Mouse (Mus musculus) limb, embryonic 14.5 days (tissue): ENCODE results near the gene Socs2. TPM values are rescaled to one million over a fixed set of nuclear protein-coding genes. Genes with fewer than 3 reads are reported as not detected.

ENCODE experiments used
- ATAC-seq: fragments of 200-750 bp; cut with Nextera tagmentation; 2 replicates; pipeline ENCODE4 v1.8.0; 2017; ENCODE audit warnings: low read depth, moderate number of reproducible peaks, moderate TSS enrichment; ENCODE audit not compliant: low FRiP score
- DNase-seq: peaks from one replicate; pipeline ENCODE4 v3.0.0-alpha.2; 2015; ENCODE audit warnings: low spot score
- H3K27ac ChIP-seq: fragments of 300-500 bp; sonication (generic); replicated peaks from 2 replicates; pipeline ENCODE4 v1.5.1; 2014; ENCODE audit warnings: low read depth, mild to moderate bottlenecking, low read length, moderate library complexity, mixed read lengths
- H3K27me3 ChIP-seq: fragments of 300-500 bp; sonication (generic); 2 replicates; pipeline ENCODE4 v1.6.1; 2014; ENCODE audit warnings: low read length, mixed read lengths; ENCODE audit not compliant: control insufficient read depth, insufficient read depth
- H3K36me3 ChIP-seq: fragments of 300-500 bp; sonication (generic); 2 replicates; pipeline ENCODE4 v1.6.1; 2014; ENCODE audit warnings: mild to moderate bottlenecking, low read length, moderate library complexity, mixed read lengths; ENCODE audit not compliant: control insufficient read depth, insufficient read depth
- H3K4me1 ChIP-seq: fragments of 300-500 bp; sonication (generic); 2 replicates; pipeline ENCODE4 v1.6.1; 2014; ENCODE audit warnings: antibody characterized with exemption, low read length, mixed read lengths; ENCODE audit not compliant: control insufficient read depth, insufficient read depth
- H3K4me2 ChIP-seq: fragments of 300-500 bp; sonication (generic); replicated peaks from 2 replicates; pipeline ENCODE4 v1.6.1; 2014; ENCODE audit warnings: low read depth, mild to moderate bottlenecking, low read length, moderate library complexity; ENCODE audit not compliant: severe bottlenecking
- H3K4me3 ChIP-seq: fragments of 300-500 bp; sonication (generic); replicated peaks from 2 replicates; pipeline ENCODE4 v1.5.1; 2014; ENCODE audit warnings: low read length
- H3K9ac ChIP-seq: fragments of 300-500 bp; sonication (generic); 2 replicates; pipeline ENCODE4 v1.6.1; 2014; ENCODE audit warnings: mild to moderate bottlenecking, low read depth, low read length, moderate library complexity; ENCODE audit not compliant: severe bottlenecking
- H3K9me3 ChIP-seq: fragments of 300-500 bp; sonication (generic); 2 replicates; pipeline ENCODE4 v1.6.1; 2016; ENCODE audit warnings: low read length; ENCODE audit not compliant: control insufficient read depth
- POLR2A ChIP-seq: fragments of 200-500 bp; IDR thresholded peaks from 2 replicates; pipeline ENCODE4 v1.8.0; 2012; ENCODE audit warnings: inconsistent platforms, mild to moderate bottlenecking, moderate library complexity, borderline replicate concordance; ENCODE audit not compliant: insufficient read depth, insufficient read length; ENCODE audit errors: extremely low read depth
- WGBS: fragments of 180-500 bp; shearing (Covaris S2); extraction: QIAGEN DNeasy Blood & Tissue Kit; methylation state at CpG from one replicate; pipeline ENCODE4 v1.1.7; 2014; 5-methylcytosine and 5-hydroxymethylcytosine counted together
- polyA plus RNA-seq, 2 experiments: library from polyadenylated mRNA; depleted of rRNA in 1 of 2; stranded (reverse) in 1 of 2; unstranded in 1 of 2; fragments of >200 nt; fragmentation: Nextera tagmentation in 1 of 2; extraction: Ambion mirVana in 1 of 2; gene quantifications; 2 replicates each; pipeline versions ENCODE4 v1.2.1 to v1.2.3; 2012 to 2014

The Socs2 gene
- polyA plus RNA-seq, 2 experiments = 23.2 to 54.0 TPM

- Histone ChIP-seq H3K4me1 (no peaks in the 10 kb centered on the region), H3K4me2 (no peak overlapping the region), H3K9me3 (no peaks in the 10 kb centered on the region), H3K4me3 (no peak overlapping the region), H3K36me3 (no peaks in the 10 kb centered on the region), H3K9ac (no peak overlapping the region), H3K27ac (no peak overlapping the region), H3K27me3 (no peaks in the 10 kb centered on the region)
- TF ChIP-seq POLR2A = no peak
- no peak for DNase-seq
- WGBS = 71% methylated on average over 7 of the region's 7 CpGs
- ATAC-seq = no peak
Observed at GRCm38 (mm10) chr10:95367241-95367640, 49.7 kb downstream of the Socs2 start.

- TF ChIP-seq POLR2A = no peak
- 9% methylated on average over 2 of the region's 2 CpGs for WGBS
- H3K36me3 ChIP-seq = no peaks in the 10 kb centered on the region
- no peak overlapping the region for H3K27ac ChIP-seq
- H3K9ac ChIP-seq = no peak overlapping the region
- DNase-seq (no peak), ATAC-seq (no peak)
- H3K4me2 ChIP-seq = no peak overlapping the region
- H3K4me3 ChIP-seq = no peak overlapping the region
- H3K9me3 ChIP-seq = no peaks in the 10 kb centered on the region
- no peaks in the 10 kb centered on the region for H3K4me1 ChIP-seq
- no peaks in the 10 kb centered on the region for H3K27me3 ChIP-seq
Observed at GRCm38 (mm10) chr10:95362326-95362725, 54.7 kb downstream of the Socs2 start.

GRCm38 (mm10) chr10:95361260-95361841 is 55.6 kb downstream of the Socs2 start:
- H3K4me2 ChIP-seq = no peak overlapping the region
- 86% methylated on average over 12 of the region's 12 CpGs for WGBS
- DNase-seq = no peak
- no peak overlapping the region for H3K27ac ChIP-seq
- no peaks in the 10 kb centered on the region for H3K4me1 ChIP-seq
- no peaks in the 10 kb centered on the region for H3K9me3 ChIP-seq
- no peak overlapping the region for H3K9ac ChIP-seq
- no peaks in the 10 kb centered on the region for H3K27me3 ChIP-seq
- no peak for TF ChIP-seq POLR2A
- no peak overlapping the region for H3K4me3 ChIP-seq
- ATAC-seq = no peak
- no peaks in the 10 kb centered on the region for H3K36me3 ChIP-seq

DNA sequence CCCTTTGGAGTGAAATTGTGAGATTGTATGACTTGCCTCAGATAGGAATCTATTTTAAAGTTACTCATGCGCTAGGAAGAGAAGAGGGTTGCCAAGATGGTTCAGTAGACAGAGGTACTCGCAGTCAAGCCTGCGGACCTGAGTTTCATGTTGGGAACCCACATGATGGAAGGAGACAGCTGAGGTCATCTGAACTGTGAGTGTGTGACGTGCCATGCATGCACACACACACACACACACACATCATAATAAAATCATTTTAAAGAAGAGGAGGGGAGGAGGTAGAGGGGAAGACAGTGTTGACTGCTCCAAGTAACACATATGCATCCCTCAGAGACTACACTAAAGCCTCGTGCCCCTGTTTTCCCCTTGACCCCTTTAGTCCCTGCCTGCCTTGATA is 56.9 kb downstream of the Socs2 start:
- H3K4me3 ChIP-seq = no peak overlapping the region
- no peaks in the 10 kb centered on the region for H3K9me3 ChIP-seq
- ATAC-seq (no peak), DNase-seq (no peak)
- no peaks in the 10 kb centered on the region for H3K36me3 ChIP-seq
- no peak overlapping the region for H3K9ac ChIP-seq
- no peak overlapping the region for H3K27ac ChIP-seq
- no peak for TF ChIP-seq POLR2A
- H3K27me3 ChIP-seq = no peaks in the 10 kb centered on the region
- WGBS = 83% methylated on average over 5 of the region's 5 CpGs
- no peaks in the 10 kb centered on the region for H3K4me1 ChIP-seq
- no peak overlapping the region for H3K4me2 ChIP-seq

DNA sequence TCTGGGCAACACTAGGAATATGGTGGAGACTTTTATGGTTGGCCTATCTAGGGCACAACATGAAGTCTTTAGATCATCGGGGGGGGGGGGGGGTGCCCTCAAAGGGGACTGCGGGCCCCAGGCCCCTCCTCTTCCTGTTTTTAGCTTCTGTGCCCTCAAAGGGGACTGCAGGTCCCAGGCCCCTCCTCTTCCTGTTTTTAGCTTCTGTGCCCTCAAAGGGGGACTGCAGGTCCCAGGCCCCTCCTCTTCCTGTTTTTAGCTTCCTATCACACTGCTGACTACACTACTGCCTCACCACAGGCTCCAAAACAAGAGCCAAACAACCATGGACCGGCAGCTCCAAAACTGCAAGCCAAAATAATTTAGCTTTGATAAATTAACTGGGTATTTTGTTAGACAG is 59.3 kb downstream of the Socs2 start:
- DNase-seq (no peak), ATAC-seq (no peak)
- H3K4me1 ChIP-seq = no peaks in the 10 kb centered on the region
- 89% methylated on average over 3 of the region's 3 CpGs for WGBS
- H3K4me2 ChIP-seq = no peak overlapping the region
- H3K27me3 ChIP-seq = no peaks in the 10 kb centered on the region
- H3K27ac ChIP-seq = no peak overlapping the region
- TF ChIP-seq POLR2A = no peak
- H3K9ac ChIP-seq = no peak overlapping the region
- no peak overlapping the region for H3K4me3 ChIP-seq
- H3K36me3 ChIP-seq = no peaks in the 10 kb centered on the region
- H3K9me3 ChIP-seq = no peaks in the 10 kb centered on the region

DNA sequence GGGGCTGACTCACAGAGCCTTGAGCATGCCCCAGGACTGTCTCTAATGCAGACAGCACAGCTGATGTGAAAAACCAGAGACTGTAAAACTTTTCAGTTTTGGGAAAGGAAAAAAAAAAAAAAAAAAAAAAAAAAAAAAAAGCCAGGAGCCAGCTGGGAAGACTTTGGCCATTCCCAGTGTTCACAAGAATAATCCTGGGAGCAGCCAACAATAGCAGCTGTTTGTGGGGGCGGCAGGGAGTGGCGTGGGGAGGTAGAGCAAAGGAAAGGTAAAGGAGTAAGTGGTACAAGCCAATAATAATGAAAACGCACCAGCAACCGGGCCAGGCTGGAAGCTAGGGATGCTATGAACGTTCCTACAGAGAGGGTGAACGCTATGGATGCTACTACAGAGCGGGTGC is 60.3 kb downstream of the Socs2 start:
- Histone ChIP-seq H3K4me1 (no peaks in the 10 kb centered on the region), H3K4me3 (no peak overlapping the region)
- TF ChIP-seq POLR2A = no peak

More for the DNA sequence above, 60.3 kb downstream of the Socs2 start:
- no peak for ATAC-seq
- Histone ChIP-seq H3K36me3 (no peaks in the 10 kb centered on the region), H3K9me3 (no peaks in the 10 kb centered on the region), H3K27ac (no peak overlapping the region), H3K4me2 (no peak overlapping the region), H3K27me3 (no peaks in the 10 kb centered on the region), H3K9ac (no peak overlapping the region)
- DNase-seq = no peak
- WGBS = 76% methylated on average over 7 of the region's 7 CpGs
